Mouse (Mus musculus): Measurements from ENCODE around the gene Las1l.
"Not testable (repeated sequence)": the region's sequence is repeated elsewhere in the genome, so short reads cannot be mapped to it uniquely, and the experiment has no call there.

The Las1l gene

GRCm38 (mm10) chrX:95956497-95957293, at the start of gene Las1l:
Gene Las1l (minus strand): TSS chrX:95956962.
- peak; percentile 84 to 92 for DNase-seq (ENCODE audit: low spot score in 2 of 2)

- no peak for DNase-seq (ENCODE audit: low spot score in 2 of 2)
These were observed 49.6 kb upstream of the Las1l start for GRCm38 (mm10) chrX:96006395-96006794.

GRCm38 (mm10) chrX:95999601-96000000, 42.8 kb upstream of the Las1l start:
- no peak for DNase-seq (ENCODE audit: low spot score in 2 of 2)

GRCm38 (mm10) chrX:95993206-95993605, 36.4 kb upstream of the Las1l start:
- no peak for DNase-seq (ENCODE audit: low spot score in 2 of 2)

- no peak for DNase-seq (ENCODE audit: low spot score in 2 of 2)
These were observed 13.2 kb upstream of the Las1l start for GRCm38 (mm10) chrX:95969936-95970335.

GRCm38 (mm10) chrX:95969116-95969515, 12.4 kb upstream of the Las1l start:
- DNase-seq (ENCODE audit: low spot score in 2 of 2): no peak

GRCm38 (mm10) chrX:95968594-95968965, 11.8 kb upstream of the Las1l start:
- DNase-seq (ENCODE audit: low spot score in 2 of 2): peak; percentile 44 to 68

- no peak for DNase-seq (ENCODE audit: low spot score in 2 of 2)
These were observed 11.3 kb upstream of the Las1l start for GRCm38 (mm10) chrX:95967847-95968593.

- DNase-seq (ENCODE audit: low spot score in 2 of 2): no peak
These were observed 8.3 kb upstream of the Las1l start for GRCm38 (mm10) chrX:95965036-95965435.

- DNase-seq (ENCODE audit: low spot score in 2 of 2): no peak
These were observed 6.6 kb upstream of the Las1l start for GRCm38 (mm10) chrX:95963366-95963765.

- DNase-seq (ENCODE audit: low spot score in 2 of 2): not testable (repeated sequence)
These were observed 699 bp upstream of the Las1l start for GRCm38 (mm10) chrX:95957461-95957860.

GRCm38 (mm10) chrX:95950776-95951175, 6.0 kb downstream of the Las1l start:
- DNase-seq (ENCODE audit: low spot score in 2 of 2): peak in 1 of 2 experiments; percentile 26

- DNase-seq (ENCODE audit: low spot score in 2 of 2): no peak
These were observed 8.6 kb downstream of the Las1l start for GRCm38 (mm10) chrX:95948135-95948534.

GRCm38 (mm10) chrX:95945496-95945895, 11.3 kb downstream of the Las1l start:
- no peak for DNase-seq (ENCODE audit: low spot score in 2 of 2)

- no peak for DNase-seq (ENCODE audit: low spot score in 2 of 2)
These were observed 21.3 kb downstream of the Las1l start for GRCm38 (mm10) chrX:95935481-95935880.

GRCm38 (mm10) chrX:95902716-95903115, 54.0 kb downstream of the Las1l start:
- DNase-seq (ENCODE audit: low spot score in 2 of 2): no peak

Data from frontal cortex, postnatal 14 days (tissue).